Mouse (Mus musculus): Measurements from ENCODE around the gene Tulp4. TPM values are rescaled to one million over a fixed set of nuclear protein-coding genes. Genes with fewer than 3 reads are reported as not detected.
A peak's percentile ranks its signal among the peaks of the same experiment; 100 is the strongest.

Gene Tulp4
- polyA plus RNA-seq, 1 experiment from 2014 or later, result 37.0 TPM

GRCm38 (mm10) chr17:6172926-6173690 lies 66.9 kb downstream of the Tulp4 start:
- no peaks in the 10 kb centered on the region for H3K27me3 ChIP-seq (replicated peaks; ENCODE audit: control insufficient read depth, insufficient read depth, low read length)
- H3K9ac ChIP-seq (ENCODE audit: low read depth, low read length), result no peak overlapping the region
- H3K9me3 ChIP-seq (ENCODE audit: control insufficient read depth), result no peaks in the 10 kb centered on the region
- H3K27ac ChIP-seq (ENCODE audit: low read depth, low read length), result peak overlapping the region; percentile 71
- peaks cover 6% of the 10 kb centered on the region; the same call in 1 of the 2 replicates for H3K36me3 ChIP-seq (ENCODE audit: control insufficient read depth, insufficient read depth)
- H3K4me3 ChIP-seq (ENCODE audit: low read depth, low read length), result no peak overlapping the region
- ATAC-seq, result peak; percentile 89
- peaks cover 5% of the 10 kb centered on the region; the same call in 1 of the 2 replicates for H3K4me1 ChIP-seq (replicated peaks; ENCODE audit: control insufficient read depth, insufficient read depth, low read length)
- WGBS, result 44% methylated on average over 5 of the region's 5 CpGs
- TF ChIP-seq CTCF (IDR thresholded peaks at IDR 0.05; ENCODE audit: low read depth), result no peak
- no peak overlapping the region; the same call in 1 of the 2 replicates for H3K4me2 ChIP-seq (replicated peaks; ENCODE audit: low read depth)

GRCm38 (mm10) chr17:6174574-6174973 lies 68.3 kb downstream of the Tulp4 start:
- Histone ChIP-seq H3K4me2 (replicated peaks; ENCODE audit: low read depth) (no peak overlapping the region), H3K27me3 (replicated peaks; ENCODE audit: control insufficient read depth, insufficient read depth, low read length) (no peaks in the 10 kb centered on the region), H3K4me1 (replicated peaks; ENCODE audit: control insufficient read depth, insufficient read depth, low read length) (peaks cover 5% of the 10 kb centered on the region; the same call in 1 of the 2 replicates), H3K9me3 (ENCODE audit: control insufficient read depth) (no peaks in the 10 kb centered on the region), H3K27ac (ENCODE audit: low read depth, low read length) (no peak overlapping the region), H3K9ac (ENCODE audit: low read depth, low read length) (no peak overlapping the region), H3K4me3 (ENCODE audit: low read depth, low read length) (no peak overlapping the region), H3K36me3 (ENCODE audit: control insufficient read depth, insufficient read depth) (peaks cover 6% of the 10 kb centered on the region; the same call in 1 of the 2 replicates)
- WGBS, result 49% methylated on average over 1 of the region's 1 CpGs
- ATAC-seq, result no peak
- no peak for TF ChIP-seq CTCF (IDR thresholded peaks at IDR 0.05; ENCODE audit: low read depth)

GRCm38 (mm10) chr17:6178564-6179267 lies 72.5 kb downstream of the Tulp4 start:
- 35% methylated on average over 6 of the region's 6 CpGs for WGBS
- Histone ChIP-seq H3K9ac (ENCODE audit: low read depth, low read length) (no peak overlapping the region), H3K27me3 (replicated peaks; ENCODE audit: control insufficient read depth, insufficient read depth, low read length) (no peaks in the 10 kb centered on the region), H3K9me3 (ENCODE audit: control insufficient read depth) (no peaks in the 10 kb centered on the region), H3K4me1 (replicated peaks; ENCODE audit: control insufficient read depth, insufficient read depth, low read length) (peaks cover 2% of the 10 kb centered on the region; the same call in 1 of the 2 replicates), H3K4me2 (replicated peaks; ENCODE audit: low read depth) (peak overlapping the region; percentile 33; the same call in 1 of the 2 replicates), H3K27ac (ENCODE audit: low read depth, low read length) (peak overlapping the region; percentile 86), H3K36me3 (ENCODE audit: control insufficient read depth, insufficient read depth) (peaks cover 6% of the 10 kb centered on the region; the same call in 1 of the 2 replicates), H3K4me3 (ENCODE audit: low read depth, low read length) (no peak overlapping the region)
- TF ChIP-seq CTCF (IDR thresholded peaks at IDR 0.05; ENCODE audit: low read depth), result no peak
- ATAC-seq, result peak; percentile 94

DNA sequence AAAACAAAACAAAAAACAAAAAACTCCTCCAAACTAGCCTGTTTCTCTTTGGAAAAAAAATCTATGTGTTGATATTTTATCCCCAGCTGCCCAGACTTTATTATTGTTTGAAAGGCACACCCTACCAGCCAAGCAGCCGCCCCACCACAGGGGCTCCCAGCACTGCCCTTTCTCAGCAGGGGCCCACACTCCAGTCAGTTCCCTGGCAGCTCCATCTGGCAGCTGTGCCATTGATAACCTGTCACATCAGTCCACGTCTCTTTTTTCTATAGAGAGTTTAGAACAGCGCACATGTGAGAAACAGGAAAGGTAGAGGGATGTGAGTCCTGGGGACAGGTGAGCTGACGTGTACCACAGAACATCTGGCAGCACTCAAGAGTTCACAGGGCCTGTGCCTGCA lies 73.2 kb downstream of the Tulp4 start:
- TF ChIP-seq CTCF (IDR thresholded peaks at IDR 0.05; ENCODE audit: low read depth), result no peak
- Histone ChIP-seq H3K36me3 (ENCODE audit: control insufficient read depth, insufficient read depth) (peaks cover 6% of the 10 kb centered on the region; the same call in 1 of the 2 replicates), H3K27me3 (replicated peaks; ENCODE audit: control insufficient read depth, insufficient read depth, low read length) (no peaks in the 10 kb centered on the region), H3K9ac (ENCODE audit: low read depth, low read length) (no peak overlapping the region), H3K4me3 (ENCODE audit: low read depth, low read length) (no peak overlapping the region), H3K4me2 (replicated peaks; ENCODE audit: low read depth) (no peak overlapping the region), H3K9me3 (ENCODE audit: control insufficient read depth) (no peaks in the 10 kb centered on the region), H3K4me1 (replicated peaks; ENCODE audit: control insufficient read depth, insufficient read depth, low read length) (no peaks in the 10 kb centered on the region; the same call in 1 of the 2 replicates), H3K27ac (ENCODE audit: low read depth, low read length) (peak overlapping the region; percentile 46; the same call in 1 of the 2 replicates)
- peak; percentile 47; the same call in 1 of the 2 replicates for ATAC-seq
- WGBS, result 50% methylated on average over 4 of the region's 4 CpGs

GRCm38 (mm10) chr17:6180421-6180820 lies 74.2 kb downstream of the Tulp4 start:
- no peak overlapping the region for H3K27ac ChIP-seq (ENCODE audit: low read depth, low read length)
- H3K4me2 ChIP-seq (replicated peaks; ENCODE audit: low read depth), result no peak overlapping the region
- H3K27me3 ChIP-seq (replicated peaks; ENCODE audit: control insufficient read depth, insufficient read depth, low read length), result no peaks in the 10 kb centered on the region
- 50% methylated on average over 3 of the region's 3 CpGs for WGBS
- ATAC-seq, result no peak
- no peak overlapping the region for H3K9ac ChIP-seq (ENCODE audit: low read depth, low read length)
- no peaks in the 10 kb centered on the region; the same call in 1 of the 2 replicates for H3K4me1 ChIP-seq (replicated peaks; ENCODE audit: control insufficient read depth, insufficient read depth, low read length)
- H3K9me3 ChIP-seq (ENCODE audit: control insufficient read depth), result no peaks in the 10 kb centered on the region
- H3K4me3 ChIP-seq (ENCODE audit: low read depth, low read length), result no peak overlapping the region
- H3K36me3 ChIP-seq (ENCODE audit: control insufficient read depth, insufficient read depth), result peaks cover 9% of the 10 kb centered on the region
- TF ChIP-seq CTCF (IDR thresholded peaks at IDR 0.05; ENCODE audit: low read depth), result no peak

DNA sequence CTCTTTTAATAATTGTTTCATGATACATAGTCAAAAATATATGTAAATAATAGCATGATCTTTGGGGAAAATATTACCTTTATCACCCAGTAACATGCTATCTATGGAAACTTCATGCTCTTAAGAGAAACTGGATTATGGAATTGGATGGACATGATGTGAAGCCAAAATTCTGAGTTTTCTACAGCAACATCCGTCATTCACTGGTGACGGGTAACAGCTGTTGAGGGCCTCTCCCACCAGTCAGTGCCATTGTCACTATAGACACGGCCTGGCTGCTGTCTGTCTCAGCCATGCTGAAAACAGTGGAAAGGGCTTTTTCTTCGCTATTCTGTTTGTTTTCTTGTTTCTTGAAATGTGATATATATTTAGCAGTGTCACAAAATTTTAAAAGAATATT lies 76.5 kb downstream of the Tulp4 start:
- no peak overlapping the region for H3K4me3 ChIP-seq (ENCODE audit: low read depth, low read length)
- no peak overlapping the region for H3K27ac ChIP-seq (ENCODE audit: low read depth, low read length)
- H3K4me1 ChIP-seq (replicated peaks; ENCODE audit: control insufficient read depth, insufficient read depth, low read length), result no peaks in the 10 kb centered on the region; the same call in 1 of the 2 replicates
- H3K36me3 ChIP-seq (ENCODE audit: control insufficient read depth, insufficient read depth), result peaks cover 22% of the 10 kb centered on the region
- H3K9ac ChIP-seq (ENCODE audit: low read depth, low read length), result no peak overlapping the region
- WGBS, result 81% methylated on average over 4 of the region's 4 CpGs
- TF ChIP-seq CTCF (IDR thresholded peaks at IDR 0.05; ENCODE audit: low read depth), result no peak
- H3K4me2 ChIP-seq (replicated peaks; ENCODE audit: low read depth), result no peak overlapping the region
- ATAC-seq, result no peak
- H3K27me3 ChIP-seq (replicated peaks; ENCODE audit: control insufficient read depth, insufficient read depth, low read length), result no peaks in the 10 kb centered on the region
- H3K9me3 ChIP-seq (ENCODE audit: control insufficient read depth), result no peaks in the 10 kb centered on the region

All from intestine, postnatal 0 days (tissue).